Mouse (Mus musculus): ENCODE results near the gene Gpx1. TPM values are rescaled to one million over a fixed set of nuclear protein-coding genes. Genes with fewer than 3 reads are reported as not detected.

Gene Gpx1
- 346 TPM for polyA plus RNA-seq (2015; fragmentation: Illumina TruSeq; extraction: RNeasy Lipid Tissue Mini Kit (QIAGEN cat#74804); ENCODE audit: insufficient read depth, low replicate concordance)

DNA sequence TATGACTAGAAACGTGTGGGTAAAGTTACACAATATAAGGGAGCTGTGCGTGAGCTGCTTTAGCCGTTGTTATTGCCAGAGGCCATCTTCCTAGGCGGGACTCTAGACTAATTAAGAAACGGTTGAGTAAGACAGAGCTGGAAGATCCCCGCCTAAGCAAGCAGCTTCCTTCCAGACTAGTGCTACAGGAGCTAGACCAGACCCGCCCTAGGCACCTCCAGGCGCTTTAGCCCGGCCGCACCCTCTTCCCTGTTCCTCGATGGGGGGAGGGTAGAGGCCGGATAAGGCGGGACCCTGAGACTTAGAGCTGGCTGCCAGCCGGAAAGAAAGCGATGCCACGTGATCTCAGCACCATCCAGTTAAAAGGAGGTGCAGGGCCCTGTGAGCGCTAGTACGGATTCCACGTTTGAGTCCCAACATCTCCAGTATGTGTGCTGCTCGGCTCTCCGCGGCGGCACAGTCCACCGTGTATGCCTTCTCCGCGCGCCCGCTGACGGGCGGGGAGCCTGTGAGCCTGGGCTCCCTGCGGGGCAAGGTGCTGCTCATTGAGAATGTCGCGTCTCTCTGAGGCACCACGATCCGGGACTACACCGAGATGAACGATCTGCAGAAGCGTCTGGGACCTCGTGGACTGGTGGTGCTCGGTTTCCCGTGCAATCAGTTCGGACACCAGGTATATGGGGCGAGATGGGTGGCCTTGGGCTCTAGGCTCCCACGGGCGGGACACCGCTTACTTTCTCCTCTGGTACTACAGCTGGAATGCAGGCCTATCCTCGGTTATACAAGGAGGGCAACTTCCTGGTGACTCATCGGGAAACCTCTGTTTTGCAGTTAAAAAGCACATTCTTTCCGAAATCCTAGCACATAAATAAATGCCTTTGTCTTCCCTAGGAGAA, at the start of gene Gpx1:
TSS of gene Gpx1 (plus strand) at position 18 of the 896 bp plus-strand sequence.

DNA sequence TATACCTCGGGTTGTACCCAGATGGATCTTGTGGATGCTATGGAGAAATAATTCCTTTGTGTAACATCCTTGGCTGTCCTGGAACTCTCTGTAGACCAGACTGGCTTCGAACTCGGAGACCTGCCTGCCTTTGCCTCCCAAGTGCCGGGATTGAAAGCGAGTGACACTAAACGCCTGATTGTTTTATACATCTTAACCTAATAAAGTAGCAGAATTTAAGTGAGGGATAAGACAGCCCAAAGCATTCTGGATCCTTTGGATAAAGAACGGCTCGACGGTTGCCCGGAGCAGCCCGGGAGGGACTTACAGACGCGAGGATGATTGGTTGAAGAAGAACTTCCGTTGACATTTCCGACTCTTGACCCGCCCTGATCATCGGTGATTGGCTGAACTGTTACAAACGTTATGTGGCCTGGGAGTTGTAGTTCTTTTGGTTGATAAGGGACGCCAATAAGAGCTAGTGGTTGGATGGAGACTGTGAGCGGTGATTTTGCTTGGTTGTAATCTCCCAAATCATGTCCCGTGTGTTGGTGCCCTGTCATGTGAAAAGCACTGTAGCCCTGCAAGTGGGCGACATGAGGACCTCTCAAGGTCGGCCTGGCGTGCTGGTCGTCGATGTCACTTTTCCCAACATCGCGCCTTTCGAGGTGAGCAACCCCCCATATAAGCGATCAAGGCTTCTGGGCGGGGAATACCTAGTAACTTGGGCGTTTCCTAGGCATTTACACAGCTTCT, 48.5 kb upstream of the Gpx1 start, which contains the start of gene Nicn1:
TSS of gene Nicn1 (plus strand) at position 414 of the 735 bp plus-strand sequence.

DNA sequence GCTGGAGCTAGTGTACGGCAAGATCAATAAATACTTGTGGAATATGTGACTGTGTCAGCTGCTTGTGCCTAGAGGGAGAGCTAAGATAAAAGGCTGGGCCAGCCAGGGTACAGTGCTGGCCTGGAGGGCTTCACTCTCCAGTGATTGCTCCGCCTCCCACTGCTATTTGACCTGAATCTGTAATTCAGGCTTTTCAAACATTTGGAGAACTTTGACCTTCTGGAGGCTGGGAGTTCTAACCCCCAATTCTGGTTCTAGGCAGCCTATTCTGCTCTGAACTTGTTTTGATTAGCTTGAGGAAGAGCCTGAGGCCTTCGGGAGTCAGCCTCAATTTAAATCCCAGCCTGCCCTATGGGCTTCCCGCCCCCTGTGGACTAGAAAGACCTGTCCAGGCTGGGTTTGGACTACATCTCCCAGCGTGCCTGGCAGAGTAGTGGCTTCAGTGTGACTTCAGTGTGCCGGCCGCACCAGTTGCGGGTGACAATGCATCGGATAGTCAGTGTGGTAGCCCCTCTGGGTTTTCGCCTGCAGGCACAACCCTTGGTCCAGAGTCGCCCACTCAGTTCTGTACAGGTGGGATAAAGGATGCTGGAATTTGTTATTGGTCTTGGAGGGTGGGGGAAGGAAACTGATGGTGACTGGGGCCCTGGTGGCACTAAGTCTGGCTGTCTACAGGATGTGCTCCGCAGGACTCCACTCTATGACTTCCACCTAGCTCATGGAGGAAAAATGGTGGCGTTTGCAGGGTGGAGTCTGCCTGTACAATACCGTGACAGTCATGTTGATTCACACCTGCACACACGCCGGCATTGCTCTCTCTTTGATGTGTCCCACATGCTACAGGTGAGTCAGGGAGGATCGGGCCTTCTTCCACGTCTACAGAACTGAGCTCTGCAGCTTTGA, 42.0 kb upstream of the Gpx1 start, which contains the start of gene Amt:
TSS of gene Amt (plus strand) at position 401 of the 903 bp plus-strand sequence.

DNA sequence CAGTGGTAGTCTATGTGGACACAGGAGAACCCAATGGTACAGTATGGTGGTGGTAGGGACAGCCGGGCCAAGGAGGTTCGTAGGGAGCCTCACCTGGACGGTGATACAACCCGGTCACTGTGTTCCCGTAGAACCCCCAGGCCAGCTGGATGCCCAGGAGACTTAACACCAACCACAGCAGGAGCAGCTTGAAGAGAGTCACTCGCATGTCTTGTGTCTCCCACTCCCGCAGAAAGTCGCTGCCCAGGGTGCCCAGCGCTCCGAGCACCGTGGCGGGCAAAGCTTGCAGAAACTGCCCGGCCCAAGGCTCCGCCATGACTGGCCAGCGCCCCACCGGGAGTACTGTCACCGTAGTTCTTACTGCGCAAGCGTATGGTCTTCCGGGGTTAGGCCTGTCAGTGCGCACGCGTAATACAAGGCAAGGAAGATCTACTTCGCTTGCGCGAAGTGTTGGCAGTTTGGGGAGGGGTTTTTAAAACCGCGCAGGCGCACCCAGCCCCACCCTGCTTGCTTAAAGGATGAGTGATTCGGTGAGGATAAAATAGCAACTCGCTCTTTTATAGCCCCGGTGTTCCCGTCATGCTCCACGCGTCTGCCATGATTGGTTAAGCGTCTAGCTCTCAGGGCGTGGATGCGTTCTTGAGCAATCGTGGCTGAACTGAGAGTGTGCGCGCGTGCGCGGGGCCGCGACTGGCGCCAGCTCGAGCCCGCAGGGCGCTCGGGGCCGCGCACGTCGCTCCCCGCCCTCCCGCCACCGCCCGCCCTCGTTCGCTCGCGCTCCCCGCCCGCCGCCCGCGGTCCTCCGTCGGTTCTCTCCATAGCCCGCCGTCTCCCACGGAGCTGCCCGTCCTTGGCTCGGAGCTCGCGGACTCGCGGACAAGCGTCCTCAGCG, 32.8 kb upstream of the Gpx1 start, which contains the start of the genes Rhoa and Tcta:
TSS of gene Rhoa (plus strand) at position 501 of the 892 bp plus-strand sequence.
TSS of gene Tcta (minus strand) at position 532 of the 892 bp plus-strand sequence.

DNA sequence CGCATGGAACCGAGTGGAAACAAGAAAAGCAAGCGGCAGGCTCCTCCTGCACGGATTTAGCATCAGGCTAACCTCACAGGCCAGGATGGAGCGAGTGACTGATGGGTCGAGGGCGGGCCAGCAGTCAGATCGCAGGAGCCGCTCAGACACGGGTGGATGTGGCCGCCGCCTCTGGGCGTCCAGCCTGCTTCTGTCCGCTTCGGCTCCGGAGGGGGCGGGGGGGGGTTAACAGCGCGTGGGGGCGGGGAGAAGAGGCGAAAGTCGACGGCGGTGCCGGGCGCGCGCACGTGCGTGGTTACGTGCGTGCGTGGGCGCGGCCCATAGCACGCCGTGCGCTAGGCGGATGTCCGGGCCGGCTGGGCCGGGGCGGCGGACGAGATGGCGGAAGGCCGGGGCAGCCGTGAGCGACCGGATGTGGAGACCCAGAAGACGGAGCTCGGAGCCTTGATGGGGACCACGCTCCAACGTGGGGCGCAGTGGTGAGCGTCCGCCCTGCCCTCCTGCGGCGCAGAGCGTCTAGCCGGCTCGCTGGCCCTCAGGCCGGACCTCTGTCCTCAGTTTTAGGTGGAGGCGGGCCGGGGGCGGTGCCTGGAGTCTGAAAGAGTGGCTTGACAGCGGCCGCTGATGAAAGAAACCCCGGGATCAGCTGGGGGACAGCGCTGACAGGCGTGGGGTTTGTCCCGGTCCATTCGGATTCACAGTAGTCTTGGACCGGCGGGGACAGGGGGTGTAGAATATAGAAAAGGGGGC, 9.0 kb downstream of the Gpx1 start, which contains the start of gene Usp4:
TSS of gene Usp4 (plus strand) at position 314 of the 750 bp plus-strand sequence.

Other genes with a start within 250 kb of the Gpx1 start
- 85.9 TPM for gene Apeh, start 244.3 kb upstream of the Gpx1 start, polyA plus RNA-seq (2015; fragmentation: Illumina TruSeq; extraction: RNeasy Lipid Tissue Mini Kit (QIAGEN cat#74804); ENCODE audit: insufficient read depth, low replicate concordance)
- 0.25 TPM for gene Bsn, start 148.5 kb upstream of the Gpx1 start, polyA plus RNA-seq (2015; fragmentation: Illumina TruSeq; extraction: RNeasy Lipid Tissue Mini Kit (QIAGEN cat#74804); ENCODE audit: insufficient read depth, low replicate concordance)
- 19.5 TPM for gene Dag1, start 74.9 kb upstream of the Gpx1 start, polyA plus RNA-seq (2015; fragmentation: Illumina TruSeq; extraction: RNeasy Lipid Tissue Mini Kit (QIAGEN cat#74804); ENCODE audit: insufficient read depth, low replicate concordance)
- gene Nicn1, start 48.5 kb upstream of the Gpx1 start, polyA plus RNA-seq (2015; fragmentation: Illumina TruSeq; extraction: RNeasy Lipid Tissue Mini Kit (QIAGEN cat#74804); ENCODE audit: insufficient read depth, low replicate concordance), result 10.3 TPM
- gene Amt, start 42.0 kb upstream of the Gpx1 start, polyA plus RNA-seq (2015; fragmentation: Illumina TruSeq; extraction: RNeasy Lipid Tissue Mini Kit (QIAGEN cat#74804); ENCODE audit: insufficient read depth, low replicate concordance), result 7.1 TPM
- 589 TPM for gene Rhoa, start 32.8 kb upstream of the Gpx1 start, polyA plus RNA-seq (2015; fragmentation: Illumina TruSeq; extraction: RNeasy Lipid Tissue Mini Kit (QIAGEN cat#74804); ENCODE audit: insufficient read depth, low replicate concordance)
- gene Tcta, start 32.7 kb upstream of the Gpx1 start, polyA plus RNA-seq (2015; fragmentation: Illumina TruSeq; extraction: RNeasy Lipid Tissue Mini Kit (QIAGEN cat#74804); ENCODE audit: insufficient read depth, low replicate concordance), result 28.2 TPM
- gene Usp4, start 8.9 kb downstream of the Gpx1 start, polyA plus RNA-seq (2015; fragmentation: Illumina TruSeq; extraction: RNeasy Lipid Tissue Mini Kit (QIAGEN cat#74804); ENCODE audit: insufficient read depth, low replicate concordance), result 112 TPM
- gene 1700102P08Rik, start 53.9 kb downstream of the Gpx1 start, polyA plus RNA-seq (2015; fragmentation: Illumina TruSeq; extraction: RNeasy Lipid Tissue Mini Kit (QIAGEN cat#74804); ENCODE audit: insufficient read depth, low replicate concordance), result 3.8 TPM
- 0.10 TPM for gene Ccdc36, start 89.6 kb downstream of the Gpx1 start, polyA plus RNA-seq (2015; fragmentation: Illumina TruSeq; extraction: RNeasy Lipid Tissue Mini Kit (QIAGEN cat#74804); ENCODE audit: insufficient read depth, low replicate concordance)
- not detected for gene BC048562, start 97.6 kb downstream of the Gpx1 start, polyA plus RNA-seq (2015; fragmentation: Illumina TruSeq; extraction: RNeasy Lipid Tissue Mini Kit (QIAGEN cat#74804); ENCODE audit: insufficient read depth, low replicate concordance)
- gene Ccdc71, start 121.6 kb downstream of the Gpx1 start, polyA plus RNA-seq (2015; fragmentation: Illumina TruSeq; extraction: RNeasy Lipid Tissue Mini Kit (QIAGEN cat#74804); ENCODE audit: insufficient read depth, low replicate concordance), result 13.7 TPM
- 8.7 TPM for gene Klhdc8b, start 122.7 kb downstream of the Gpx1 start, polyA plus RNA-seq (2015; fragmentation: Illumina TruSeq; extraction: RNeasy Lipid Tissue Mini Kit (QIAGEN cat#74804); ENCODE audit: insufficient read depth, low replicate concordance)
- gene Lamb2, start 140.8 kb downstream of the Gpx1 start, polyA plus RNA-seq (2015; fragmentation: Illumina TruSeq; extraction: RNeasy Lipid Tissue Mini Kit (QIAGEN cat#74804); ENCODE audit: insufficient read depth, low replicate concordance), result 11.6 TPM
- gene Usp19, start 151.7 kb downstream of the Gpx1 start, polyA plus RNA-seq (2015; fragmentation: Illumina TruSeq; extraction: RNeasy Lipid Tissue Mini Kit (QIAGEN cat#74804); ENCODE audit: insufficient read depth, low replicate concordance), result 83.1 TPM
- 137 TPM for gene Qars, start 168.8 kb downstream of the Gpx1 start, polyA plus RNA-seq (2015; fragmentation: Illumina TruSeq; extraction: RNeasy Lipid Tissue Mini Kit (QIAGEN cat#74804); ENCODE audit: insufficient read depth, low replicate concordance)
- 119 TPM for gene Qrich1, start 177.9 kb downstream of the Gpx1 start, polyA plus RNA-seq (2015; fragmentation: Illumina TruSeq; extraction: RNeasy Lipid Tissue Mini Kit (QIAGEN cat#74804); ENCODE audit: insufficient read depth, low replicate concordance)
- gene Impdh2, start 221.4 kb downstream of the Gpx1 start, polyA plus RNA-seq (2015; fragmentation: Illumina TruSeq; extraction: RNeasy Lipid Tissue Mini Kit (QIAGEN cat#74804); ENCODE audit: insufficient read depth, low replicate concordance), result 139 TPM
- 8.6 TPM for gene Ndufaf3, start 228.5 kb downstream of the Gpx1 start, polyA plus RNA-seq (2015; fragmentation: Illumina TruSeq; extraction: RNeasy Lipid Tissue Mini Kit (QIAGEN cat#74804); ENCODE audit: insufficient read depth, low replicate concordance)
- gene Dalrd3, start 231.0 kb downstream of the Gpx1 start, polyA plus RNA-seq (2015; fragmentation: Illumina TruSeq; extraction: RNeasy Lipid Tissue Mini Kit (QIAGEN cat#74804); ENCODE audit: insufficient read depth, low replicate concordance), result 58.1 TPM
- 11.5 TPM for gene Wdr6, start 239.8 kb downstream of the Gpx1 start, polyA plus RNA-seq (2015; fragmentation: Illumina TruSeq; extraction: RNeasy Lipid Tissue Mini Kit (QIAGEN cat#74804); ENCODE audit: insufficient read depth, low replicate concordance)

Measured in spleen, adult 10 weeks (tissue).